Mouse (Mus musculus) naive thymus-derived CD4-positive, alpha-beta T cell, adult 2 months (primary cell): ENCODE measurements around the gene Dlat.

Experiments
- DNase-seq: peaks from one replicate; pipeline ENCODE4 v3.0.0-alpha.2; 2011; ENCODE audit warnings: low read depth

The Dlat gene

GRCm38 (mm10) chr9:50659392-50660217, at the start of gene Dlat:
Dlat (minus strand) TSS chr9:50659780.
- DNase-seq: peak; percentile 77

GRCm38 (mm10) chr9:50709108-50709507, 49.5 kb upstream of the Dlat start:
- DNase-seq: no peak

GRCm38 (mm10) chr9:50704907-50705306, 45.3 kb upstream of the Dlat start:
- DNase-seq: no peak

GRCm38 (mm10) chr9:50700921-50701691, 41.5 kb upstream of the Dlat start:
- DNase-seq: no peak

GRCm38 (mm10) chr9:50698418-50699409, 39.1 kb upstream of the Dlat start:
- peak; percentile 41 for DNase-seq

- peak; percentile 31 for DNase-seq
Observed at GRCm38 (mm10) chr9:50697706-50698041, 38.1 kb upstream of the Dlat start.

GRCm38 (mm10) chr9:50696851-50697705, 37.5 kb upstream of the Dlat start:
- DNase-seq: no peak

GRCm38 (mm10) chr9:50695153-50695552, 35.6 kb upstream of the Dlat start:
- no peak for DNase-seq

- peak; percentile 55 for DNase-seq
Observed at GRCm38 (mm10) chr9:50693631-50694030, 34.1 kb upstream of the Dlat start.

- DNase-seq: no peak
Observed at GRCm38 (mm10) chr9:50692626-50693580, 33.3 kb upstream of the Dlat start.

- DNase-seq: no peak
Observed at GRCm38 (mm10) chr9:50686866-50687652, 27.5 kb upstream of the Dlat start.

GRCm38 (mm10) chr9:50681727-50682126, 22.1 kb upstream of the Dlat start:
- DNase-seq: no peak

- DNase-seq: no peak
Observed at GRCm38 (mm10) chr9:50679406-50679805, 19.8 kb upstream of the Dlat start.

- no peak for DNase-seq
Observed at GRCm38 (mm10) chr9:50674771-50675170, 15.2 kb upstream of the Dlat start.

GRCm38 (mm10) chr9:50670690-50671089, 11.1 kb upstream of the Dlat start:
- DNase-seq: peak; percentile 71

- DNase-seq: no peak
Observed at GRCm38 (mm10) chr9:50667579-50668498, 8.3 kb upstream of the Dlat start.

- no peak for DNase-seq
Observed at GRCm38 (mm10) chr9:50666442-50666841, 6.9 kb upstream of the Dlat start.

GRCm38 (mm10) chr9:50664826-50665225, 5.2 kb upstream of the Dlat start:
- DNase-seq: no peak
